Mouse (Mus musculus) testis, adult 2 months (tissue): ENCODE measurements around the gene Gramd1b. TPM values are rescaled to one million over a fixed set of nuclear protein-coding genes. Genes with fewer than 3 reads are reported as not detected.
A peak's percentile ranks its signal among the peaks of the same experiment; 100 is the strongest.

Source experiments
- H3K27ac ChIP-seq: fragments of 200-500 bp; 2 replicates; pipeline ENCODE4 v1.5.1; 2012; ENCODE audit warnings: low read depth, low read length; ENCODE audit not compliant: control insufficient read depth, insufficient read depth
- H3K27me3 ChIP-seq: fragments of 200-500 bp; 2 replicates; pipeline ENCODE4 v1.6.1; 2012; ENCODE audit warnings: mild to moderate bottlenecking, low read length, moderate library complexity; ENCODE audit not compliant: control insufficient read depth, insufficient read depth
- H3K36me3 ChIP-seq: fragments of 200-500 bp; 2 replicates; pipeline ENCODE4 v1.6.1; 2012; ENCODE audit warnings: mild to moderate bottlenecking, low read length; ENCODE audit not compliant: control insufficient read depth, insufficient read depth
- H3K4me1 ChIP-seq: fragments of 200-500 bp; 2 replicates; pipeline ENCODE4 v1.6.1; 2012; ENCODE audit warnings: low read length; ENCODE audit not compliant: control insufficient read depth, insufficient read depth
- H3K4me3 ChIP-seq: fragments of 200-500 bp; 2 replicates; pipeline ENCODE4 v1.5.1; 2012; ENCODE audit warnings: low read depth, mild to moderate bottlenecking, low read length, moderate library complexity, mixed read lengths; ENCODE audit not compliant: control insufficient read depth
- CTCF ChIP-seq: fragments of 200-500 bp; IDR thresholded peaks from 2 replicates; pipeline ENCODE4 v1.5.1; 2012; ENCODE audit warnings: low read depth, mild to moderate bottlenecking, inconsistent platforms, low read length, moderate library complexity; ENCODE audit not compliant: control insufficient read depth, insufficient read depth, insufficient replicate concordance
- POLR2A ChIP-seq: fragments of 200-500 bp; IDR thresholded peaks from 2 replicates; pipeline ENCODE4 v1.6.1; 2012; ENCODE audit warnings: low read depth, mild to moderate bottlenecking, inconsistent platforms, low read length, moderate library complexity; ENCODE audit not compliant: control insufficient read depth
- polyA plus RNA-seq: library from polyadenylated mRNA; depleted of rRNA; stranded (reverse); fragments of >200 nt; gene quantifications from 2 replicates; pipeline ENCODE4 v1.2.3, GENCODE M21; 2012

Gramd1b gene
- polyA plus RNA-seq, 1 experiment: 143 TPM

- no peaks in the 10 kb centered on the region for H3K27me3 ChIP-seq
- H3K36me3 ChIP-seq: no peaks in the 10 kb centered on the region
- H3K4me3 ChIP-seq: no peak overlapping the region
- H3K27ac ChIP-seq: no peak overlapping the region
- no peak for TF ChIP-seq POLR2A
- TF ChIP-seq CTCF: no peak
- no peaks in the 10 kb centered on the region for H3K4me1 ChIP-seq
These were observed 148.7 kb downstream of the Gramd1b start for GRCm38 (mm10) chr9:40382508-40382907.

- Histone ChIP-seq H3K4me3 (no peak overlapping the region), H3K36me3 (no peaks in the 10 kb centered on the region), H3K27me3 (no peaks in the 10 kb centered on the region), H3K27ac (no peak overlapping the region), H3K4me1 (no peaks in the 10 kb centered on the region)
- TF ChIP-seq CTCF (no peak), POLR2A (no peak)
These were observed 149.5 kb downstream of the Gramd1b start for GRCm38 (mm10) chr9:40381416-40382411.

- no peak overlapping the region for H3K4me3 ChIP-seq
- no peaks in the 10 kb centered on the region for H3K27me3 ChIP-seq
- no peaks in the 10 kb centered on the region for H3K36me3 ChIP-seq
- no peak for TF ChIP-seq CTCF
- no peak for TF ChIP-seq POLR2A
- no peak overlapping the region for H3K27ac ChIP-seq
- no peaks in the 10 kb centered on the region; the same call in 1 of the 2 replicates for H3K4me1 ChIP-seq
These were observed 154.3 kb downstream of the Gramd1b start for GRCm38 (mm10) chr9:40376711-40377410.

GRCm38 (mm10) chr9:40376139-40376541 is 155.0 kb downstream of the Gramd1b start:
- no peak overlapping the region for H3K27ac ChIP-seq
- no peaks in the 10 kb centered on the region for H3K27me3 ChIP-seq
- no peaks in the 10 kb centered on the region; the same call in 1 of the 2 replicates for H3K4me1 ChIP-seq
- no peak overlapping the region for H3K4me3 ChIP-seq
- no peaks in the 10 kb centered on the region for H3K36me3 ChIP-seq
- 0 out of 2 replicates have a peak, but pooled peaks have one; percentile 3 for TF ChIP-seq CTCF
- TF ChIP-seq POLR2A: no peak

GRCm38 (mm10) chr9:40375518-40375917 is 155.7 kb downstream of the Gramd1b start:
- no peak overlapping the region for H3K27ac ChIP-seq
- H3K36me3 ChIP-seq: no peaks in the 10 kb centered on the region
- H3K27me3 ChIP-seq: no peaks in the 10 kb centered on the region
- H3K4me1 ChIP-seq: no peaks in the 10 kb centered on the region; the same call in 1 of the 2 replicates
- no peak overlapping the region for H3K4me3 ChIP-seq
- TF ChIP-seq POLR2A: no peak
- no peak for TF ChIP-seq CTCF

- TF ChIP-seq CTCF: no peak
- no peak for TF ChIP-seq POLR2A
- Histone ChIP-seq H3K27me3 (no peaks in the 10 kb centered on the region), H3K27ac (no peak overlapping the region), H3K4me1 (no peaks in the 10 kb centered on the region; the same call in 1 of the 2 replicates), H3K4me3 (no peak overlapping the region), H3K36me3 (no peaks in the 10 kb centered on the region)
These were observed 156.2 kb downstream of the Gramd1b start for GRCm38 (mm10) chr9:40374992-40375391.

- no peak for TF ChIP-seq CTCF
- no peak overlapping the region for H3K27ac ChIP-seq
These were observed 156.6 kb downstream of the Gramd1b start for GRCm38 (mm10) chr9:40374533-40374971.

More at GRCm38 (mm10) chr9:40374533-40374971, 156.6 kb downstream of the Gramd1b start:
- H3K36me3 ChIP-seq: no peaks in the 10 kb centered on the region
- no peaks in the 10 kb centered on the region; the same call in 1 of the 2 replicates for H3K4me1 ChIP-seq
- no peaks in the 10 kb centered on the region for H3K27me3 ChIP-seq
- no peak overlapping the region for H3K4me3 ChIP-seq
